In genomic region chr2:102867396-102868088, GRCm38 (mm10) we compare ENCODE assay signal across 8 mouse cellular contexts. TPM values are rescaled to one million over a fixed set of nuclear protein-coding genes. Genes with fewer than 3 reads are reported as not detected.
A peak's percentile ranks its signal among the peaks of the same experiment; 100 is the strongest.
DNase-seq lines count a peak whose midpoint lies in the region; ATAC-seq and TF ChIP-seq lines count a peak whose summit lies in the region.

No protein-coding gene starts in this region.

- peak; percentile 29 to 67 for DNase-seq in spleen, adult 2 months (ENCODE audit: low read depth in 1 of 2, low spot score in 2 of 2)
- DNase-seq in spleen, adult 12 weeks (ENCODE audit: low spot score): no peak
- DNase-seq in lung, postnatal 36 days: peak; percentile 55
- peak; percentile 56 for DNase-seq in thymus, postnatal 4 days
- DNase-seq in frontal cortex, postnatal 36 days (ENCODE audit: low spot score in 2 of 2): no peak
- no peak for DNase-seq in urinary bladder, postnatal 36 days (ENCODE audit: low spot score in 2 of 2)
- no peak for DNase-seq in ovary, postnatal 36 days (ENCODE audit: low spot score)

- peak overlapping the region; percentile 66 for H3K27ac ChIP-seq in spleen, adult 2 months (ENCODE audit: insufficient read depth, low read length)

- ATAC-seq in granulocyte monocyte progenitor cell, adult 5-6 weeks (replicated peaks; ENCODE audit: poor library complexity, severe bottlenecking): peak; percentile 67

- no peaks in the 10 kb centered on the region for H3K27me3 ChIP-seq in spleen, adult 2 months (ENCODE audit: control insufficient read depth, insufficient read depth, low read length)

- WGBS in spleen, adult 2 months: 6% methylated on average over 6 of the region's 6 CpGs

- no peak for TF ChIP-seq POLR2A in spleen, adult 2 months (IDR thresholded peaks at IDR 0.05; ENCODE audit: low read depth, low read length)

- peaks cover 2% of the 10 kb centered on the region for H3K36me3 ChIP-seq in spleen, adult 2 months (ENCODE audit: control insufficient read depth, insufficient read depth, low read length)

- no peak for TF ChIP-seq CTCF in spleen, adult 2 months (IDR thresholded peaks at IDR 0.05; ENCODE audit: extremely low read depth, insufficient read depth, insufficient read length, insufficient replicate concordance)

- no peak overlapping the region for H3K4me3 ChIP-seq in spleen, adult 2 months (ENCODE audit: extremely low read depth, insufficient read depth, insufficient read length)

- peaks cover 29% of the 10 kb centered on the region for H3K4me1 ChIP-seq in spleen, adult 2 months (ENCODE audit: control insufficient read depth, insufficient read depth, insufficient read length)

RNA-seq across cellular contexts. Expression of gene Cd44, which starts 33.9 kb away (rescaled TPM):
- 35.3 TPM in 2 replicates for polyA plus RNA-seq in spleen, adult 2 months (2012; rRNA removed)
- 119 and 145 TPM in 2 replicates for total RNA-seq in granulocyte monocyte progenitor cell, adult 5-6 weeks (2014; fragmentation: Nextera tagmentation)
- total RNA-seq in granulocyte monocyte progenitor cell, adult 5-6 weeks (2017): 130 and 135 TPM in 2 replicates

Comparison
In these comparisons a context has a peak if more than half of its experiments do, and no peak if none do; other contexts are left out.
1. DNase-seq: peak in spleen, adult 2 months (2 of 2), lung, postnatal 36 days (single experiment) and thymus, postnatal 4 days (single experiment); none in spleen, adult 12 weeks (single experiment), frontal cortex, postnatal 36 days (0 of 2), urinary bladder, postnatal 36 days (0 of 2) and ovary, postnatal 36 days (single experiment).